Mouse (Mus musculus): ENCODE results near the gene Polr2j.
A peak's percentile ranks its signal among the peaks of the same experiment; 100 is the strongest.

Polr2j gene

DNA sequence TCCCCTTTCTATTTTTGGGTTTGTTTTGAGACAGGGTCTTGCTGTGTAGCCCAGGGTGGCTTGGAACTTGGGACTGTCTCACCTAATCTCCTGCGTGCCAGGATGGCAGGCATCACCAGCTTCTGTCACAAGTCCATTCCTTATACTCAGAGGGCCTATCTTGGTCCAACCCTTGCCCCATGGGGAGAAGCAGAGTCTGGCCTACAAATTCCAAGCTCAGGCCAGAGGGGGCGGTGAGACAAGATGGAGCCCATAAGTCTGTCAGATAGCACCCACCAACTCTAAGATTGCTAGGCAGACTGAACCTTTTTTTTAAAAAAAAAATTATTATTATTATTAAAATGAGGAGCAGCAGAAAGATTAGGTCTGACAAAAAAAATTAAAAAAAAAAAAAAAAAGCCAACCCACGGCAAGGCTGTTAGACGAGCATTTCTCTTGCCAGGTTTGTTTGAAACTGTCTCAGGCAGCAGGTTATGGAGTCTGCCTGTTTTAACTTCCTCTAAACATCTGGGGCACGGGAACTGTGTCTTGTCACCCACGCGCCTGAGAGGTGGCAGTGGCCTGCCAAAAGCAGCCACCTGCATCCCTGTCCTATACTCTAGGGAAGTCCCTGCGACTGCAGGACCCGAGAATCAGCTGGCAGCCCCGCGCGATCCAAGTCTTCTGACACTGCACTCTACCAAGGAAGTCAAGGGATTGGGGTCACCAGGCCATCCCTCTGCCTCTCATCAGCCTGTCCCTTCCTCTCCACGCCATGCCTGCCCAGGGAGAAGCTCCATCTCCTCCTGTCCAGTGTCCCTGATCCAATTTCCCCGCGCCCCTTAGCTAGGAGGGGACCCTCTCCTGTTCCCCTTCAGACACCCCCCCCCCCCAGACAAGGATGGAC, 53.4 kb downstream of the Polr2j start:
- DNase-seq = peak; percentile 39

GRCm38 (mm10) chr5:136170512-136171362, 54.3 kb downstream of the Polr2j start, which contains the start of gene Orai2:
Gene Orai2, minus strand, starts transcription at chr5:136170713.
- peak; percentile 88 for DNase-seq

DNA sequence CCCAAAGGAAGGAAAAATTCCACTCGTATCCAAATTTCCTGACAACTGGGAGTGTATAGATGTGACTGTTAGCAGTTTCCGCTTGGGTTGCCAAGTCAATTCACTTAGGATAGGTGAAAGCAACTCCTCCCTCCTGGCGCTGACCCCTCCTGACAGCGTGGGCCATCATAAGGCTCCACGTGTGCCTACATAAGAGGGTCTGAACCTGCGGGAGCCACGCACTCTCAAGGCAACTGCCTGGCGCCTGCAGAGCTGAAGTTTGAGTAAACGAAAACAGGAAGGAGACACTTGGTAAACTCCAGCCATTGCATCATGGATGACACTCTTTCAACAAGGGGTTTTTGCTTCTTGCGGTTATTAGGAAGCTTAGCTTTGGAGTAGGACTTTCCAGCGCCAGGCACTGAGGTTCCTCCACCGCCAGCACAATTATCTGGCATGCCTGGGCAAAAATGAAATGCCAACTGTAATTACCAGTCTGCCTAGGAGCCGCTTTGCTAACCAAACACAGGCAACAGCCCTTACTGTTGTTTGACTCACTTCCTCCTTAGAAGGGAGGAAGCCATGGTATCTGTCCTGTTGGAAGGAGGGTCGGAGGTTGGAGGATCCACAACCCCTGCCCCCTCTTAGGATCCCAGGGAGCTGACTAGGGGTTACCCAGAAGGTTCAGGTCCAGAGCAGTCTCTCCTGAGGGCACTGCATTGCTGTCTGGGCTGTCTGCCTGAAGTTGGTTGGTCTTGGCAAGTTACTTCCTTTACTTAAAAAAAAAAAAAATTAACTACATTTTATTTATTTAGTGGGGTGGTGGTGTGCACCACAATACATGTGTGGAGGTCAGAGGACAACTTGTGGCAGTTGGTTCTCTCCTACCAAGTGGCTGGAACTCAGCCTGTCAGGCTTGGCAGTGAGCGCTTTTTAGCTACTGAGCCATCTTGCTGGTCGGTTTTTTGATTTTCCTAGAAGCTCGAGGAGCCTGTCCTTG, 55.2 kb downstream of the Polr2j start:
- peak; percentile 12 for DNase-seq

Data from kidney, postnatal 14 days (tissue).